Comparison of ENCODE assay signal across 8 mouse cellular contexts in genomic region chr13:21900870-21901565, GRCm38 (mm10). TPM values are rescaled to one million over a fixed set of nuclear protein-coding genes. Genes with fewer than 3 reads are reported as not detected.
DNase-seq lines count a peak whose midpoint lies in the region; ATAC-seq and TF ChIP-seq lines count a peak whose summit lies in the region.
"Not testable (repeated sequence)": the region's sequence is repeated elsewhere in the genome, so short reads cannot be mapped to it uniquely, and the experiment has no call there.
"Had no signal": no experiment of that assay in that cellular context is flagged by ENCODE, and none has a peak within 500 bp of the region (broad histone marks: within the 10 kb centered on the region; RNA-seq: fewer than 3 reads in every experiment).

No protein-coding gene starts in this region.

- not testable (repeated sequence) for H3K9ac ChIP-seq in ES-Bruce4 (ENCODE audit: low read depth, poor library complexity, severe bottlenecking); ES-E14 (ENCODE audit: insufficient read depth, low read depth, low read length, poor library complexity, severe bottlenecking); midbrain, embryonic 11.5 days (ENCODE audit: low read length)

- not testable (repeated sequence) for TF ChIP-seq POLR2A in ES-Bruce4 (IDR thresholded peaks at IDR 0.05; ENCODE audit: insufficient read depth, low read length)

- in situ Hi-C loops in ES-E14 (cut with MboI; ENCODE audit: low sequenced_read_pairs in 2 of 2, unreplicated experiment in 2 of 2) = loop anchor here (25.0 kb wide), 2 partner anchors 1411 to 1536 kb away; no protein-coding TSS in a partner anchor

- not testable (repeated sequence) for H3K4me3 ChIP-seq in ES-Bruce4 (ENCODE audit: low read depth, low read length); ES-E14 (ENCODE audit: insufficient read depth in 1 of 2, low read depth in 1 of 2, low read length in 2 of 2, poor library complexity in 1 of 2, severe bottlenecking in 1 of 2); midbrain, embryonic 11.5 days (ENCODE audit: low read depth, low read length)

- not testable (repeated sequence) for TF ChIP-seq EP300 in ES-Bruce4 (IDR thresholded peaks at IDR 0.05; ENCODE audit: insufficient read depth, low read depth, low read length)

- H3K36me3 ChIP-seq in ES-Bruce4 (ENCODE audit: control insufficient read depth, insufficient read depth, low read length, poor library complexity, severe bottlenecking); ES-E14 (ENCODE audit: control insufficient read depth, insufficient read depth, low read length, poor library complexity, severe bottlenecking); midbrain, embryonic 11.5 days (ENCODE audit: control insufficient read depth, insufficient read depth, low read length): not testable (repeated sequence)

- peak; percentile 66 for DNase-seq in ES-CJ7 (ENCODE audit: low read depth, low spot score)
- DNase-seq in ES-E14 (ENCODE audit: low read depth, low spot score) = not testable (repeated sequence)
- peak; percentile 90 for DNase-seq in R1 (ENCODE audit: low read depth, low spot score)
- DNase-seq in ZHBTc4 (ENCODE audit: low read depth, low spot score) = peak; percentile 76
- peak; percentile 25 for DNase-seq in heart, adult 11 months
- DNase-seq in midbrain, embryonic 11.5 days (ENCODE audit: low spot score, missing footprints) = peak; percentile 6

- ATAC-seq in midbrain, embryonic 11.5 days (ENCODE audit: low FRiP score) = not testable (repeated sequence)

- 93% methylated on average over 9 of the region's 9 CpGs for WGBS in midbrain, embryonic 11.5 days

- H3K27ac ChIP-seq in ES-Bruce4 (ENCODE audit: insufficient read depth, low read length) = peak overlapping the region; percentile 87
- peak overlapping the region; percentile 66 for H3K27ac ChIP-seq in ES-E14 (ENCODE audit: insufficient read depth, low read depth, low read length, poor library complexity, severe bottlenecking)
- H3K27ac ChIP-seq in midbrain, embryonic 11.5 days (ENCODE audit: low read depth, low read length) = not testable (repeated sequence)

- H3K4me2 ChIP-seq in midbrain, embryonic 11.5 days = not testable (repeated sequence)

- not testable (repeated sequence) for TF ChIP-seq CTCF in ES-Bruce4 (IDR thresholded peaks at IDR 0.05; ENCODE audit: low read depth, low read length)

- H3K4me1 ChIP-seq in ES-Bruce4 (ENCODE audit: control insufficient read depth, insufficient read depth, low read length); ES-E14 (ENCODE audit: control insufficient read depth in 2 of 2, insufficient read depth in 2 of 2, low read length in 2 of 2, poor library complexity in 1 of 2); midbrain, embryonic 11.5 days (ENCODE audit: control insufficient read depth, insufficient read depth, low read length): not testable (repeated sequence)

- H3K27me3 ChIP-seq in ES-Bruce4 (ENCODE audit: control insufficient read depth, insufficient read depth, low read length, poor library complexity, severe bottlenecking); midbrain, embryonic 11.5 days (ENCODE audit: control insufficient read depth, insufficient read depth, low read length): not testable (repeated sequence)

- peaks cover 19% of the 10 kb centered on the region for H3K9me3 ChIP-seq in ES-Bruce4 (replicated peaks; ENCODE audit: control insufficient read depth, insufficient read depth, low read length, poor library complexity, severe bottlenecking)
- not testable (repeated sequence) for H3K9me3 ChIP-seq in ES-E14 (ENCODE audit: control insufficient read depth, insufficient read depth, low read depth, low read length); midbrain, embryonic 11.5 days (ENCODE audit: control insufficient read depth, low read length)

RNA-seq across cellular contexts. Expression of gene Zfp184, which starts 43.9 kb away (rescaled TPM):
- 8.1 and 11.5 TPM in 2 replicates for polyA plus RNA-seq in ES-Bruce4 (2011; ENCODE audit: insufficient read depth, insufficient read length, low read depth, missing spikeins)
- total RNA-seq in ES-E14 (2012; rRNA removed) = 5.4 and 6.2 TPM in 2 replicates
- polyA plus RNA-seq in midbrain, embryonic 11.5 days (2014; fragmentation: Nextera tagmentation; extraction: Ambion mirVana) = 26.7 and 27.9 TPM in 2 replicates
- polyA plus RNA-seq: activated CD4-positive, CD25-positive, alpha-beta regulatory T cell, adult 4 months had no signal
